13 mouse cellular contexts compared by ENCODE assay signal in genomic region chr2:148404906-148405305, GRCm38 (mm10). TPM values are rescaled to one million over a fixed set of nuclear protein-coding genes. Genes with fewer than 3 reads are reported as not detected.
DNase-seq lines count a peak whose midpoint lies in the region; ATAC-seq and TF ChIP-seq lines count a peak whose summit lies in the region.
"Had no signal": no experiment of that assay in that cellular context is flagged by ENCODE, and none has a peak within 500 bp of the region (broad histone marks: within the 10 kb centered on the region; RNA-seq: fewer than 3 reads in every experiment).

No protein-coding gene starts in this region.

- no peak overlapping the region for H3K9ac ChIP-seq in heart, embryonic 14.5 days (ENCODE audit: low read length)
- peak overlapping the region; percentile 41 for H3K9ac ChIP-seq in lung, embryonic 14.5 days

- no peaks in the 10 kb centered on the region for H3K36me3 ChIP-seq in heart, embryonic 14.5 days (ENCODE audit: control insufficient read depth, insufficient read depth, low read length)
- peaks cover 21% of the 10 kb centered on the region for H3K36me3 ChIP-seq in lung, embryonic 14.5 days (ENCODE audit: insufficient read depth)
- H3K36me3 ChIP-seq in myocyte (ENCODE audit: control insufficient read depth, insufficient read depth) = no peaks in the 10 kb centered on the region

- peak overlapping the region; percentile 93 for H3K4me2 ChIP-seq in heart, embryonic 14.5 days (ENCODE audit: low read length)
- peak overlapping the region; percentile 95 for H3K4me2 ChIP-seq in lung, embryonic 14.5 days
- peak overlapping the region; percentile 97 for H3K4me2 ChIP-seq in myocyte (ENCODE audit: low read depth)

- H3K79me2 ChIP-seq in myocyte (ENCODE audit: control insufficient read depth, insufficient read depth) = no peaks in the 10 kb centered on the region

- no peak for TF ChIP-seq CTCF in lung, embryonic 14.5 days (IDR thresholded peaks at IDR 0.05; ENCODE audit: low read depth)
- TF ChIP-seq CTCF in embryonic fibroblast, embryonic 13.5 days (IDR thresholded peaks at IDR 0.05; ENCODE audit: borderline replicate concordance, insufficient read depth, low read length) = no peak

- H3K27me3 ChIP-seq in heart, embryonic 14.5 days (ENCODE audit: control insufficient read depth, insufficient read depth, low read length) = peaks cover 28% of the 10 kb centered on the region
- H3K27me3 ChIP-seq in lung, embryonic 14.5 days (ENCODE audit: insufficient read depth, low read length) = no peaks in the 10 kb centered on the region
- no peaks in the 10 kb centered on the region for H3K27me3 ChIP-seq in myocyte (ENCODE audit: control insufficient read depth, insufficient read depth, insufficient read length)

- no peak overlapping the region for H3ac ChIP-seq in myocyte (ENCODE audit: control insufficient read depth, insufficient read length)

- no peak for DNase-seq in heart, adult 8-10 months (ENCODE audit: low spot score)
- no peak for DNase-seq in lung, embryonic 14.5 days
- DNase-seq in lung, adult 18-20 months = no peak
- DNase-seq in cerebellum, adult 8-10 months = no peak
- no peak for DNase-seq in frontal cortex, postnatal 14 days (ENCODE audit: low spot score in 2 of 2)
- DNase-seq: cerebellum, postnatal 10 days; gastrocnemius, postnatal 10 days; right cerebral cortex, postnatal 4 days had no signal

- ATAC-seq in heart, embryonic 14.5 days (ENCODE audit: insufficient number of reproducible peaks, insufficient read depth, low FRiP score, low read depth) = no peak
- no peak for ATAC-seq in lung, embryonic 14.5 days (ENCODE audit: insufficient read depth)
- ATAC-seq: CD4-positive, CD25-positive, alpha-beta regulatory T cell, adult 4 months; hindbrain, embryonic 16.5 days had no signal

- H3K27ac ChIP-seq in heart, embryonic 14.5 days (replicated peaks in 1 of 2; ENCODE audit: control insufficient read depth in 1 of 2, insufficient read depth in 1 of 2, low read depth in 2 of 2, low read length in 2 of 2) = no peak overlapping the region
- H3K27ac ChIP-seq in lung, embryonic 14.5 days (ENCODE audit: low read depth) = no peak overlapping the region
- no peak overlapping the region for H3K27ac ChIP-seq in embryonic fibroblast, embryonic 13.5 days (ENCODE audit: insufficient read depth, low read length)

- H3K9me3 ChIP-seq in heart, embryonic 14.5 days (ENCODE audit: control insufficient read depth, low read length) = no peaks in the 10 kb centered on the region
- H3K9me3 ChIP-seq in lung, embryonic 14.5 days (ENCODE audit: low read depth, low read length) = no peaks in the 10 kb centered on the region

- H3K4me1 ChIP-seq in heart, embryonic 14.5 days (ENCODE audit: control insufficient read depth in 2 of 2, insufficient read depth in 2 of 2, low read length in 2 of 2) = peaks cover 8 to 15% of the 10 kb centered on the region in 2 experiments; a peak in 3 of 4 replicates
- peaks cover 5% of the 10 kb centered on the region for H3K4me1 ChIP-seq in lung, embryonic 14.5 days (ENCODE audit: insufficient read depth)
- peaks cover 14% of the 10 kb centered on the region for H3K4me1 ChIP-seq in embryonic fibroblast, embryonic 13.5 days (ENCODE audit: control insufficient read depth, insufficient read depth, low read length)

- WGBS in heart, embryonic 14.5 days = 69% methylated on average over 5 of the region's 5 CpGs
- WGBS in lung, embryonic 14.5 days = 30% methylated on average over 5 of the region's 5 CpGs

- peak overlapping the region in 1 of 2 experiments; percentile 48; a peak in 2 of 4 replicates for H3K4me3 ChIP-seq in heart, embryonic 14.5 days (ENCODE audit: control insufficient read depth in 1 of 2, insufficient read depth in 1 of 2, low read depth in 1 of 2, low read length in 2 of 2)
- H3K4me3 ChIP-seq in lung, embryonic 14.5 days (ENCODE audit: low read depth, low read length) = peak overlapping the region; percentile 66
- peak overlapping the region; percentile 37 for H3K4me3 ChIP-seq in embryonic fibroblast, embryonic 13.5 days (ENCODE audit: insufficient read depth, low read length)
- H3K4me3 ChIP-seq in myocyte = no peak overlapping the region

- TF ChIP-seq POLR2A in embryonic fibroblast, embryonic 13.5 days (IDR thresholded peaks at IDR 0.05; ENCODE audit: low read depth, low read length) = no peak
- no peak for TF ChIP-seq POLR2A in myocyte (IDR thresholded peaks at IDR 0.05; ENCODE audit: insufficient read length, low read depth)

TF ChIP-seq in myocyte, 11 proteins besides CTCF, POLR2A, EP300 and RAD21:
- no peak for TF ChIP-seq MYOG (IDR thresholded peaks at IDR 0.05; ENCODE audit: control insufficient read depth in 1 of 3, insufficient read depth in 1 of 3, insufficient read length in 2 of 3, low read depth in 2 of 3)
- TF ChIP-seq TCF3 (IDR thresholded peaks at IDR 0.05; ENCODE audit: insufficient read length, low read depth) = no peak
- TF ChIP-seq POLR2AphosphoS2 (IDR thresholded peaks at IDR 0.05; ENCODE audit: insufficient read length, low read depth) = no peak
- no peak for TF ChIP-seq TCF12 (IDR thresholded peaks at IDR 0.05; ENCODE audit: insufficient read depth, poor library complexity, severe bottlenecking)
- TF ChIP-seq CEBPB (IDR thresholded peaks at IDR 0.05; ENCODE audit: insufficient read depth, poor library complexity, severe bottlenecking) = no peak
- TF ChIP-seq SRF (IDR thresholded peaks at IDR 0.05; ENCODE audit: control insufficient read depth, insufficient read length, low read depth) = no peak
- no peak for TF ChIP-seq REST (IDR thresholded peaks at IDR 0.05; ENCODE audit: insufficient read depth, insufficient read length)
- TF ChIP-seq MYOD1 (IDR thresholded peaks at IDR 0.05; ENCODE audit: control insufficient read depth in 1 of 3, insufficient read length in 2 of 3, low read depth in 2 of 3) = no peak
- TF ChIP-seq E2F4 (IDR thresholded peaks at IDR 0.05; ENCODE audit: insufficient read depth) = no peak
- TF ChIP-seq USF1 (IDR thresholded peaks at IDR 0.05; ENCODE audit: low read depth) = no peak
- TF ChIP-seq MAX (IDR thresholded peaks at IDR 0.05; ENCODE audit: low read depth) = no peak

RNA-seq across cellular contexts. Expression of gene Thbd, which starts 3.1 kb away (rescaled TPM):
- polyA plus RNA-seq in heart, embryonic 14.5 days (2014; fragmentation: Nextera tagmentation; extraction: Ambion mirVana) = 13.6 and 20.0 TPM in 2 replicates
- total RNA-seq in heart, adult 8-10 months (2022) = 10 to 100 TPM; 34.5 to 51.7 (median 43.7) TPM
- 115 and 116 TPM in 2 replicates for polyA plus RNA-seq in lung, embryonic 14.5 days (2014; fragmentation: Nextera tagmentation; extraction: Ambion mirVana)
- polyA plus RNA-seq in embryonic fibroblast, embryonic 13.5 days (2011; ENCODE audit: insufficient read length, low read depth, missing spikeins) = 66.5 and 77.2 TPM in 2 replicates
- polyA plus RNA-seq in myocyte (2012; fragmentation: generic; extraction: Trizol) = 4.1 TPM

RNA-seq across cellular contexts. Expression of gene Sstr4, which starts 9.8 kb away (rescaled TPM):
- polyA plus RNA-seq in heart, embryonic 14.5 days (2014; fragmentation: Nextera tagmentation; extraction: Ambion mirVana) = 0.78 and 1.5 TPM in 2 replicates
- 1 to 10 TPM in 3 of 4 experiments, under 1 TPM in 1; 0.98 to 1.8 (median 1.3) TPM for total RNA-seq in heart, adult 8-10 months (2022)
- polyA plus RNA-seq in lung, embryonic 14.5 days (2014; fragmentation: Nextera tagmentation; extraction: Ambion mirVana) = 4.8 and 5.9 TPM in 2 replicates
- polyA plus RNA-seq in embryonic fibroblast, embryonic 13.5 days (2011; ENCODE audit: insufficient read length, low read depth, missing spikeins) = 0.84 and 0.92 TPM in 2 replicates
- not detected for polyA plus RNA-seq in myocyte (2012; fragmentation: generic; extraction: Trizol)
- polyA plus RNA-seq: CD4-positive, CD25-positive, alpha-beta regulatory T cell, adult 4 months had no signal

RNA-seq across cellular contexts. Expression of gene Cd93, which starts 38.5 kb away (rescaled TPM):
- polyA plus RNA-seq in heart, embryonic 14.5 days (2014; fragmentation: Nextera tagmentation; extraction: Ambion mirVana) = 31.2 and 32.0 TPM in 2 replicates
- total RNA-seq in heart, adult 8-10 months (2022) = 10 to 100 TPM; 30.6 to 48.2 (median 40.0) TPM
- 33.7 and 34.4 TPM in 2 replicates for polyA plus RNA-seq in lung, embryonic 14.5 days (2014; fragmentation: Nextera tagmentation; extraction: Ambion mirVana)
- 0.50 and 1.1 TPM in 2 replicates for polyA plus RNA-seq in embryonic fibroblast, embryonic 13.5 days (2011; ENCODE audit: insufficient read length, low read depth, missing spikeins)
- polyA plus RNA-seq in myocyte (2012; fragmentation: generic; extraction: Trizol) = 0.12 TPM

Comparison
In these comparisons a context has a peak if more than half of its experiments do, and no peak if none do; other contexts are left out.
1. RNA of gene Cd93, which starts 38.5 kb away (polyA plus RNA-seq): 33.7 to 34.4 TPM in lung, embryonic 14.5 days and 31.2 to 32.0 TPM in heart, embryonic 14.5 days; 0.50 to 1.1 TPM in embryonic fibroblast, embryonic 13.5 days and 0.12 TPM in myocyte (single experiment); every median in the first group is over 10 times any median in the second.
2. Peak in every context shown above with its lines, with median percentiles within 50 percentile points of each other: H3K4me2 ChIP-seq.